Mouse (Mus musculus) frontal cortex, adult (tissue): ENCODE data around the gene Slc22a14.

Experiments used
- ATAC-seq: cut with Nextera tagmentation; 2 replicates; pipeline ENCODE4 v1.9.2; 2017; ENCODE audit warnings: mild to moderate bottlenecking, moderate library complexity, mixed read lengths; ENCODE audit not compliant: low TSS enrichment

Slc22a14 gene

DNA sequence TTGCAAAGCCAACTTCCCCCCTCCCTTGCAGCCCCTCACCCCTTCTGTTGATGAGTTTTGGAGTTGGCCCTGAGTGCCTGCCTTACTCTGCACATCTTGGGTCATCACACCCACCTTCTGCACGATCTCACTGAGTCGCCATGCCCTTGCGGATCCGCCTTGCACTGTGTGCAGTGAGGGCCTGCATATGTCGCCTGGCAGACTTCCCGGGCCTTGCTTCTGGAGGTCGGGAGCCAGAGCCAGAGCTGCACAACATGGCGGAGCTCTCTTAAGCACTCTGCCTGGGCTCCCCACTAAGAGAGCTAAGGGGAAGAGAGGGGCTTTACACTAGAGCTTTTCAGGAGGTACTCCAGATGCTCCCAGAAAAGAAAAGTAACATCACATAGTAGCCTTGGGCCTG, 220.7 kb downstream of the Slc22a14 start:
- no peak for ATAC-seq

DNA sequence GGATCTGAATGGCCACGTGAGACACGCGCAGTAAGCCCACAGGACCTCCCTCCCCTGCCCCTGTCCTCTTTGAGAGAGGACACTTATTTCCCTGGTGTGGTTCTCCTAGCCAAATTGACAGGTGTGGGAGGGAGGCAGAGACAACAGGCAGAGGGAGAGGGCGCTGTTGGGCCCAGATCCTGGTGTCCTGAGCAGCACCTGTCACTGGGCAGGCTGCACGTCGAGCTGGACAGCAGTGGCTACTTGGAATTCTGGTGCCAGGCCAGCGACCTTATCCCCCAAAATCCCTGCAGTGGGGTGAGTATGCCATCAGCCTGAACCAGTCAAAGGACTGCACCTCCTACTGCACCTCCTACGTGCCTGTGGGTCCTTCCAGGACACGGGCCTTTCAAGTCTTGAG, 222.0 kb downstream of the Slc22a14 start:
- ATAC-seq: no peak

DNA sequence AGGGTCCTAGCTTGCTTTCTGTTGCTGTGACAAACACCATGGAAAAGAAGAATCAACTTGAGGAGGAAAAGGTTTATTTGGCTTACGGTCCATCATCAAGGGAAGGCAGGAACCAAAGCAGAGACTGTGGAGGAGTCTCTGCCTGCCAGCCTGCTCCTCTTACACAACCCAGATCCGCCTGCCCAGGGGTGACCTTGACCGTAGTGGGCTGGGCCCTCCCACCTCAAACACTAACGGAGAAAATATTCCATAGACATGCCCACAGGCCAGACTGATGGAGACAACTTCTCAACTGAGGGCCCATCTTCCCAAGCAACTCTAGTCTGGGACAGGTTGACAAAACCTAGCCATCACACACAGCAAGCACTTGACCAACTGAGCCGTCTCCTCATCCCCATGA, 223.3 kb downstream of the Slc22a14 start:
- no peak for ATAC-seq

DNA sequence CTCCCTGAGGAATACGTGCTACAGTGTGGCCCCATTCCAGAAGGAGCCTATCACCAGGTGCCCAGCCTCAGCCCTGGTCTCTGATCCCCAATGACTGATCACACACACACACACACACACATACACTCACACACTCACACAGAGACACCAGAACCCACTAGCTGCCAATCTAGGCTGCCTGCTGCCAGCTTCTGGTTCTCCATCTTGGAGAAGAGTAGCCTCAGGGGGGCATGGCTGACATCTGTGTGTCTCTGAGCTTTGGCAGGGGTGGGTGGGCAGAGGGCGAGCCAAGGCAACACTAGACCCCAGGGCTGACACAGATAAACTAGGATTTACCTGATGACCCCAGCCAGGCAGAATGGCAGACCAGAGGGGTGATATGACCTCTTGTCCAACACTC, 226.5 kb downstream of the Slc22a14 start:
- no peak for ATAC-seq

DNA sequence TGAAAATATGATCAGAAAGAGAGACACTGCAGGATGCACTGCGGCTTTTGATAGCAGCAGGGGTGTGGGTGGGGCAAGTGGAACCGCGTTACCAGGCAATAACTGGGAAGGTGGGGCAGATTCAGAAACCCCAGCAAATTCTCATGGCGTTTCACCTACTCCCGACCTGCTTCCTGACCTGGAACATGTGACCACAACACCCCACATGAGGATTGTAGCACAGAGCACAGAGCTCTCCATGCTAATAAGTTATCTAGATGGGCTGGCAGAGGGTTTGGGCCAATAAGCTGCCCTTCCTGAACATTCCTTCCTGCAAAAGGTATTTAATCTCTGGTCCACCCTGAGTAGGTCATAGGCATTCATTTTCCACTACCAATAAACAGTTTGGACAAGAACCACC, 234.7 kb downstream of the Slc22a14 start:
- ATAC-seq: no peak

DNA sequence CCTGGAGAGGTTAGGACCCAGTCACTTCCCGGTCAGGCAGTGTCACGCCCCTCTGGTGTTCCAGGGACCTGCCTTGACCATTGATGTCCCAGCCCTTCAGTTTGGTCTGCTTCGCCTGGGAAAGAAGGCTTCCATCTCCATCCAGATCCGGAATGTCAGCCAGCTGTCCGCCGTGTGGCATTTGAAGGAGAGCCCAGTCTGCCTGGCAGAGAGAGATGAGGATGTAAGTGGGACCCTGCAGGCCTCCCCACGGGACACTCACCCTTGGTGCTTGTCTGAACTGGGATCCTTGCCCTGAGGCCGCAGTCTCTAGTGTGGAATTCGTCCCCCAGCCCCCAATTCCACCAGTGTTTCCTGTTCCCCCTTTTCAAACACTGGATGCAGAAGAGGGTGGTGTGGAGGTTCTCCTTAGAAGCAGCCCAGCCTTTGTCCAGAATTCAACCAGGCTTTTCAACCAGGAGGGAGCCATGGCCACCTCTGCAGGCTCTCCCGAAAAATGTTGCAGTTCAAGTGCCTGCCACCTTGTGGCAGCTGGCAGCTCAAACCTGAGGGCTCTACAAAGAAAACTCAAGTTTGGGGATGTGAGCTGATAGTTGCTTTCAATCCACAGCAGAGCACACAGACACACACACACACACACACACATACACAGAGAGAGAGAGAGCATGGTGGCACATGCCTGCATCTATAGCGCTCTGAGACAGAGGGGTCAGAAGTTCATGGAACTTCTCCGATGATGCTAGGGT, 236.7 kb downstream of the Slc22a14 start:
- ATAC-seq: no peak

DNA sequence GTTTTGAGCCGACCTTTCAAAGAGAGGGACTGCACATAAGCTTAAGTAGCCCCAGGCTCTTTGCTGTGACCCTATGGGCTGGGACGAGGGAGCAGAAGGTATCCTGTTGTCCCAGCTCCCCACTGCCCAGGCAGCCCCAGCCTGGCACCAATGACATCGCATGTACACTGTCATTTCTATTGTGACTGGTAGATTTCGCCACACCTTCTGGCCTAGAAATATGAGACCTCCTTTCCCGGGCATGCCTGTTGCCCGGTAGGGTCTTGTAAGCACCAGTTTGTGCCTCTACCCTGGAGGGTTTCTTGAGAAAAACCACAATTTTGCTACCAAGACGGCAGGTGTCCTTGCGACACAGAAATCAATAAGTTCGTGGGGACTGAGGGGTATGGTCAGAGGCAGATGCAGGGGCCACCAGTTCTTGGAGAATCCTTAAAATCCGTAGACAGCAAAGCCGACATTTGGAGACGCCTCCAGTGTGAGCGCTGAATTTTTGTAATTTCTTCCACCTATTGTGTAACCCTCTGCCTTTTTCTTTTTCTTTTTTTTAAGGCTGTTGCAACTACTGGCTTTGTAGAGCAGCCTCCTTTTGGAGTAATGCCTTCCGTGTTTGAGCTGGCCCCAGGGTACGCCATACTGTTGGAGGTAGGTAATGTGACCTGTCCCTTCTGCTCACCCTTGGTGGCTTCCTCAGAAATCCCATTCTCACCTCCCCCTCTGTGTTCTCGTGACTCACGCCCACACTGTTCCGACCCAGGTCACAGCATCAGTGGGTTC, 242.6 kb downstream of the Slc22a14 start:
- peak; percentile 31; the same call in 1 of the 2 replicates for ATAC-seq

DNA sequence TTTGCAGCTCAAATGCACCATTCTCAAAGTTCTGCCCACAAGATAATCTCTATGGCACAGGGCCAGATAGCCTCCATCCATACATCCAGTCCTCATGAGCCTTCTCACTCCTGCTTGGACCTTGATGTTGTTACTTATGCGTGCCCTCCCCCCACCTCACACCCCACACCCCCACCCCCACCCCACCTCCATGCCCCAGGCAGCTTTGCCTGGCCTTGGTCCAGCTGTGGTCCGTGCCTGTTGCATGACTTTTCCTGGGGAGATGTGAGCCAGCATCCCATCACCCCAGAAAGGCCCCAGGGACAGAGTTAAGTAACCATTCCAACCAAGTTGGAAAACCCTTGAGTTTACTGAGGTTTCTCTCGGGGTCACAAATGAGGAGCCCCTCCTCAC, 245.2 kb downstream of the Slc22a14 start:
- ATAC-seq: no peak
